Mouse (Mus musculus) kidney, adult 9 months (tissue): ENCODE measurements at regions not wholly inside any gene's neighbourhood (a gene's known extent, or its start where the extent isn't known, plus 50 kb on each side); places are given as distances from the start of the nearest gene placed in this dataset.

Experiments
- DNase-seq: peaks from one replicate; pipeline ENCODE4 v3.0.0; 2022

DNA sequence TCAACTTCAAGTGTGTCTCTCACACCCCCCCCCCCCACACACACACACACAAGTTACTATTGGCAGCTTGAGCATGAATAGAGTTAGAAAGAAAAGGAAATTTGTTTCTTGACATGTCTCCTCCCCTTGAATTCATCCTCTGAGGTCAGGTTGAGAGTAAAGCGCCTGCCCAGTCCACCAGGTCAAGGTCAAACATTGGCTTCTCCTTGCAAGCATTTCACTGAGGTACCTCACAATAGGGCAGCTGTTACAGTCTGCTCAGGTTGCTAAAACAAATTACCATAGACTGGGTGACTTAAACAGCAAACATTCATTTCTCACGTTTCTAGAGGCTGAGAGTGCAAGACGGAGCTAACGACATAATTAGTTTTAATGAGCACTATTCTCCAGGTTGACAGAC lies 344.2 kb downstream of the Galc start:
- no peak for DNase-seq

DNA sequence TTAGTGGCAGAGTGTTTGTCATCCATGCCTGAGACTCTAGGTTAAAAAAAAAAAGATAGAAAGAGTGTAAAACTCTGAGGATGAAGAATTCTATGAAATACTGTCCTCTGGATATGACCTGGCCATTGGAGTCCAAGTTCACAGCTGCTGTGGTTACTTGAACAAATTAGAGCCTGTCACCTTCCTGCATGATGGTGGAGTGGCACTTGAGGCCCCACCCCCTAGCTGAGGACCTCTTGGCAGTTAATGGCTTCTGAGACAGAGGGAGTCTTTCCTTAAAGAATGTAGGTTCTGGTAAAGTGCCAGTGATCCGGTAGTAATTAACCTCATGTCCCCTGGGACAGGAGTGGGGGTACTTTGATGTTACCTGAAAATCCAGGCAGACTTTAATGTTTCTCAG lies 346.5 kb downstream of the Galc start:
- DNase-seq: no peak

DNA sequence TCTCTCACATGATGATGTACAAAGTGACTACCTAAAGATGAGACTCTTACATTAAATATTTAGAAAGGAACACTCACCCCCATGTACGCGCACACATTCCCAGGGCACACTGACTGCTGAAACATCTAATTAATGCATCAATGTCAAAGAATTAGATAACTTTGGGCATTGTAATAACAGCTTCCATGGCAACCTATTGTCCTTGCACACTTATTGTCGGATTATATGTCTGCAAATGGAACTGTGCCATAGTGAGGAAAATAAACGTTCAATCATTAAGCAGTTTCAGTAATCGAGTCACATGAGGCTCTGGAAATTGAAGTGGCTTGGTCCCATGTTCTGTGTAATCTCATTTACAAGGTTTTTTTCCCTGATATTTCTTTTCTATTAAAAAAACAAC lies 360.0 kb downstream of the Galc start:
- DNase-seq: no peak

DNA sequence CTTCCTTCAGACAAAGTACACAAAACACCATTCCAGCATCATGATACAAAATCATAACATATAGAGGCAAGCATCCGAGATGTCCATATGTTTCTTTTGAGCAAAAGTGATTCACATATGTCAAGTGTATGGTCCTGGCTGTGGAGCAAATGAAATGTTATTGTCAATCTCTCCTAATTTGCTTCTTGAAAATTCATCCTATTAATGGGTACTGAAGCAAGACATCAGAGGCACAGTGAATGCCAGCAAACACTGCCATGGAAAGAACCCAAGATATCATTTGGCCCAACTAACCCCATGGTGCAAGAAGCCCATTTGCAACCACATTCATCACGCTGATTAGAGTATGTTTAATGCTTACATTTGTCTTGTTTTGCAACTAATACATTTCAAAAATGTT lies 361.1 kb downstream of the Galc start:
- DNase-seq: no peak

DNA sequence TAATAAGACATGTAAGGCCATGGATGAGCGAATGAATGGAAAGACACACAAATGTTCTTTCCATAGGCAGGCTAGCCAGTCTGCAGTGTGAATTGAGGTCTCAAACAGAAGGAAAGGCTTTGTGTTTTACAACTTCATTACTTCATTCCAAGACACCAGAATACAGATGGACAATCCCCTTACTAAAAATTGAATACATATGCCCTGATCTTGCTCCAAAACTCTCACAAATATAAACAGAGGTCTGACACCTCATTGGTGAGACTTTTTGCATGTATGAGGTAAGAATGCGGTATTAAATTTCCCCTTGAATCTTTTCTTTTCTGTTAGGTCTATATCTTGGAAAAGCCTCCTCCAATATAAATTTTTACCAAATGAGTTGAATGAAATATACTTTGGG lies 363.3 kb downstream of the Galc start:
- DNase-seq: no peak

DNA sequence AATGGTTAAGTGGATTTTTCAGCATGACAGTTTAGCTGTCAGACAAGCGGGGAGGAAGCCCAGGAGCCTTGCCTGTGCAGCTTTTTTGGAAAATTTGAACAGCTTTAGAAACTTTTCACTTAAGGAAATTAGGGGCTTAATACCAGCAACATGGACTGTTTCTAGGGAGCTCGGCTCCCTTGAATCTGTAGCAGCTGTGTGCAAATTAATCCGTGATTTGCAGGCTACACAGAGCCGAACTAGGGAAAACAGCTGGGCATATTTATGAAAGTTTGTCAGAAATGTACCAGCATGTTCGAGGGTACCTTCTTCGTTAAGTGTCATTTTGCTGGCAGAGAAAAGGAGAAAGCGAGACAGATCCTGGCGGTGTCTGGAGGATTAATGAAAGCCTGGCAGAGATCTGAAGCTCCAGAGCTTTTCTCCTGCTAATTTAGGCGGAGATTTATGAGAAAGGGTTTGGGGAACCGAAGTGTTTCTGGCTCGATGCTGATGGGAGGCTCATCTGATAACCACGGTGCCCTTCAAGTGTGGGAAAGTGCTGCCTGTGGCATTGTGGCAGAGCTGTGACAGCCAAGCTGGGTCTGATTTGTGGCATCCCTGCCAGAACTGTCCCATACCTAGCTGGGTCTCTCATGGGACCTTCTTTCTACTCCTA lies 370.3 kb downstream of the Galc start:
- DNase-seq: no peak

DNA sequence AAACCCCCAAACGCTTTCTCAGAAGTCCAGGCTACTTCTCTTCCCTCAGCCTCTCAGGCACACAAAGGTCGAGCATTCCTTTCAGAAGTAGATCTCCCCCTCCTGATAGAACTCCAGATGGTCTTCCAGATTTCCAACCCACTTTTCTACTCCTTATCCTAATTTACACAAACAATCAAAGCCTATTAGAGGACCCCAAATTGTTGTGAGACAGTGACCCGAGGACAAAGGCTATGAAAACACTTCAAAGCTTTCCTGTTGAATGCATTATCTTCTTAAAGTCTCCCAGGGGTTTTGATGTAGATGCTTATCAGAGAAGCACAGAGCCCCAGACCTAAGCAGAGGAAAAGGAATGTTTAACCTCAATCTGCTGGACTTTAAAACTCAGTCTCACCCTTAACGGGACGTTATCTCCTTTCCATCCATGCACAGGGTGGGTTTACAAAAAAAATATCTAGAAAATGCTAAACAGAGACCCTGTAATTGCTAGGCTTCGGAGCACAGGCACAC lies 370.9 kb downstream of the Galc start:
- no peak for DNase-seq

DNA sequence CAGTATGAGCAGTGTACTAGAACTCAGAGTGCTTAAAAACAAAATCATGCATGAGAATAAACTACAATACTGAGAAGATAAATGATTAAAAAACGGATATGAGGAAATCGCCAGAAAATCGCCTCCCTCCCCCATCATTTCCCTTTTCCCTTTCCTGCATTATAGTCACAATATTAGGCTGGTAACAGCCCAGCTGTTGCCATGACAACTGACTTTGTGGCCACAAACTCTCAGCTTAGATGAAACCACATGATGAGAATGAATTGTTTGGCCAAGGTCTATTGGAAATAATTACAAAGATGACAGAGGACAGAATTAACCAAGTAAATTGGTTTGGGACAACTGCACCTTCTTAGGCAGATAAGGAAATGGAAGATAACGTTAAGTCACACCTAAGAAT lies 376.8 kb downstream of the Galc start:
- DNase-seq: no peak

DNA sequence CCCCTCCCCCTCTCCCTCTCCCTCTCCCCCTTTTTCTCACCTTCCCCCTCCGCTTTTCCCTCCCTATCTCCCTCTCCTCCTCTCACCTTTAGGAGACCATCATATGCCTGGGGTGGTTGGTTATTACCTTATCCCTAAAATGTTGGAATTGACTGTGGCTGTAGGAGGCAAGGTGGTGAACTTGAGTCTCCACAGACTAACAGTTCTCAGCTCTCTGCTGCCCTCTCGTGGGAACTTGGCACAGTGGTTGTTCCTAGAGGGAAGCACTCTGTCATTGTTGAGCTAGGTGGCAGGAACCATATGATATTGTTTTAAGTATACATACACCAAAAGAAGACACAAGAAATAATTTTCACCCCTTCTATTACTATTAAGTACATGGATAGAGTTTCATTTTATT lies 386.9 kb downstream of the Galc start:
- DNase-seq: peak; percentile 54

DNA sequence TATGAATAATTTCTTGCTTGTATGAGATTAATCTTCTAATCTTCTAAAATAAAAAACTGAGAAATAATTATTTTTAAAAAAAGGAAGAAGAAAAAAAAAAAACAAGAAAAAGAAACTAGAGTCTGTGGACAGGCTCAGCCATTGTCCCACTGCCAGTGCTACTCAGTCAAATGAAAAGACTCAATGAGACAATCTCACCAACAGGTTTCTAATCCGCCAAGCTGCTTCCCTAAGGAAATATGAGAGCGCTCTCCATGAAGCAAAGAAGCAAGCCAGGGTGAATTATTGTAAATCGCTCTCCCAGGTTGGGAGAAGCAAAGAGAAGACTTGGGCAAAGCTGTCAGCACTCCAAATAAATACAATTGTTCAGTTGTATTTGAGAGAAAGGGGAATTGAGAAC lies 396.3 kb downstream of the Galc start:
- DNase-seq: no peak

DNA sequence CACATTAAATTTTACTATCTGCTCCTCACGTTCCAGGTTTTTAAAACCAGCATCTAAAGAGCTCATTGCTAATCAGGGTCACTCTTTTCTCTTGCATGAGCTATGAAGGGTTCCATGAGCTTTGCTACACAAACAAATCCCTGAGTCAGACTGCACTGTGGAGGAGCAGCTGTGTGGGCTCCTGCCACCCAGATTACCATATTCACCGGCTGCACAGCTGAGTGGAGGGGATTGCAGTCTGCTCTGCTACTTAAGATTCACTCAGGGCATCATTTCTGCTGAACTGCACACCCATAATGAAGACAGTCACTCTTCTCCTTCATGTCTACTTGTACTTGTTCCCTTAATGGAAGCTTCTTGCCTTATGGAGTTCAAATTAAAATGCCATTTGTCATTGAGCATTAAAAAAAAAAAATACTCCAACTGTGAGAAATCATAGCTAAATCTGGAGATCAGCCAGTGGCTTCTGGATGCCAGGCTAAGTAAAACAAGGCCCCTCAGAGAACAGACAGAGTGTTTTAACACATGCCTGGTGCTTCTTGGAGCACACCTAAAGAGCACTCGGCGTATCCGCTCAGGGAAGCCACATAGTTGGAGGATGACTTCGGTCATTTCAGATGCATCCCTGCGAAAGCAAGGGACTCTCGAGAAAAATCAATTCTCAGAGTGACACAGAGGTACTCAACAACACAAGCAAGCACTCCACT lies 422.9 kb downstream of the Galc start:
- DNase-seq: no peak

DNA sequence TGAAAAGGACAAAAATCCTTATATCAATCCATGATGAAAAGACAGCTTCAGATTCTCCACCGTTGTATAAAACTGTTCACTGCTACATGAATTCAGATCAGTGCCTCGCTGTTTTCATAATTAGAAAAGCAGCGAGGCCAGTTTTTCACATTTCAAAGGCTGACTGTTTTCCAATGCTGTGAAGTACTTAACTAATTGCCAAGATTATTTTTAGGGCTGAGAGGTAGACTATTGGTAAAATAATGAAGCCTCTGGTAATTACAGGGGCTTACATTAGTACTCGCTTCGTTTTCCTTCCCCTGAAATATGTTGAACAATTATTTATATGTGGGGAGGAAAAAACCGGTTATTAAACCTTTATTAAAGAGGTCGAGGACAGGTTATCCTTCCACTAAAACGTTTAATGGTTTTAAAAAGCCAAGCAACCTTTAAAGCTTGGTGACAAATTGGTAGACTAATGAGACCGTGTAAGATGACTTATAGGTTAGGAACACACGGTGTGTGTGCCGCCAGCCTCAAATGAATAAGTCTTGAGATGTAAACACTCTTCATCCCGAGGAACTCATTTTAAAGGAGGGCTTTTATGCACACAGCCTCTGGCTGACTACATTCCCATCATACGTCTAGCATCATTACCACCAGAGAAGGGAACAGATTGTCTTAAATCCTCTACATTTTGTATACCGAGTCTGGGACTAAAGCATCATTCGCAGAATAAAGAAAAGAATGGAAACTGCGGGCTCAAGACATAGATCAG lies 465.7 kb downstream of the Galc start:
- DNase-seq: no peak

DNA sequence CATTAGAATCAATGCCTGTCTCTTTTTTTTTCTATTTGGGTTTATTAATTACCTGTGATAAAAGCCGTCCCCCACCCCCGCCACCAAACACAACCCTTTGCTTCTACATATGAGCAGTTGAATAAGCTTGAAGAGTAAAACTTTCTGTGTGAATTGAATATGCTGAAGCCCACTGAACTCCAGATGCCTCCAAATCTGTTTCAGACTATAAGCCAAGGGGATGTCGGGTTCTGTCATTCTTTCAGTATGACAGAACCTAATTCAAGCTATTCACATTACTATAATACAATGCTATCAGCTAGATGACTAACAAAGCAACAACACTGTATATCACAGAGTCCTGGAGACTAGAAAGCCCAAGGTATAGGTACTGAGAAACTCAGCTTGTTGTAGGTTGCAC lies 475.8 kb downstream of the Galc start:
- no peak for DNase-seq

DNA sequence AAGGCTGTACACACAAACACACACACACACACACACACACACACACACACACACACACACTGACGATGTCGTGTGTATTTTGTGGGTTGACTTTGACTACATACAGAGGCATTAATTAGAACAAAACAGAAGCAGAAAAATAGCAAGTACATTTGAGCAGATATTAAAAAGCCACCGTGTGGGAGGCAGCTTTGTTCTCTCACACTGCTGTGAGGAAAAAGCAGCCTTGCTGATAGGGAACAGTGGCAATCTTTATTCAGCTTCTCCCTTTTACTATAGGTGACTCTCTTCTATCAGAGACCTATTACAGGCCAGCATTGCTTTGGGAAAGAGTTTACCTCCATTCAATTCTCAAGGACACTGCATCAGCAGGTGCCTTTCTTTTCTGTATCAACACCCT lies 500.1 kb downstream of the Galc start:
- DNase-seq: no peak

DNA sequence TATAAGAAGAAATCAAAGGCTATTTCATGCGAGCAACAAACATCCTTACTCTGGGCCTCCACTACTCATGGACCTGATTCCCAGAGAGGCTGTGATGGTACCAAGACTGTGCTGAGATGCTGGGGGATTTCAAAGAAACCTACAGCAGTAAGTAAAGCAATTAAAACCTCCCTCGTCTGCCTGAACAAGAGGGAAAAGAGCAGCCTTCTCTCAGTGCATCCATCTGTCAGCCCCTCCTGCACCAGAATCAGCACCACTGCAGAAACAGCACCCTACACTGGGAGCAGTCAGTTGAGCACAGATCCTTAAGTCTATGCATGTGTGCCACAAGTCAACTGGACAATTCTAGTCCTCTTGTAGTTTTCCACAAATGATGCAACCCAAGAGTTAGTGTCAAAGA lies 500.6 kb downstream of the Galc start:
- no peak for DNase-seq

DNA sequence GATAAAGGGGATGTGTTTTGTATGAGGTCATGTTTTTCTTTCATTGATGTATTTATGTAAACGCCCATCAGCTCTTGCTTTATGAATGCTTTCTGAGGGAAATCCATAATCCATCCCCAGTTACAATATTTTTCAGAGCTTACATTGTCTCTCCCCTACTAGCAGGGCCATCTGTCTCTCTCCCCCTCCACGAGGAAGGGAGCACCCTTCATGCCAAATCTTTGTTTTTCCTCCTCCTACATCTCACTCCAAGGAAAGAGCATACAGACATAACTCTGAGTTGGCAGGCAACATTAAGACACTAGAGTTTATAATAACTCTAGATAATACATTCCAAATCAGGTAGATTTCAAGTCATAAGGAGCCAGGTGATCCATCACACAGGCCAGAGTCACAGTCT lies 509.1 kb downstream of the Galc start:
- no peak for DNase-seq

DNA sequence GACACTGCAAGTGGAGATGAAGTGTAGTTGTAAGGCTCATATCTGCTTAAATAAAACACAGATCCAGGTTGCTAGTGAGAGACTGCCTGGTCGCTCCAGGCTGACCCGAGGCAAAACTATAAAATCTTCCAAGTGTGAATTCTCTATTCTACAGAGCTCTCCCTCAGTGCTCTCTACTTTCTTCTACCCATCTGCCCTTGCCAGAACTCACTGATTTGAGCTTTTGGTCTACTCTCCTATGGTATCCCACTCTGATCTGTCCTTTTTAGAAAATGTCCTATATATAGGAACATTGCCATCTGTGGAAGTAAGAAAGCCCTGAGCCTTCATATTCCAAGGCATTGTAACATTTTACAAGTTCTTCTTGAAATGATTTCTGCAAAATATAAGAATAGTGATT lies 518.3 kb downstream of the Galc start:
- DNase-seq: no peak

DNA sequence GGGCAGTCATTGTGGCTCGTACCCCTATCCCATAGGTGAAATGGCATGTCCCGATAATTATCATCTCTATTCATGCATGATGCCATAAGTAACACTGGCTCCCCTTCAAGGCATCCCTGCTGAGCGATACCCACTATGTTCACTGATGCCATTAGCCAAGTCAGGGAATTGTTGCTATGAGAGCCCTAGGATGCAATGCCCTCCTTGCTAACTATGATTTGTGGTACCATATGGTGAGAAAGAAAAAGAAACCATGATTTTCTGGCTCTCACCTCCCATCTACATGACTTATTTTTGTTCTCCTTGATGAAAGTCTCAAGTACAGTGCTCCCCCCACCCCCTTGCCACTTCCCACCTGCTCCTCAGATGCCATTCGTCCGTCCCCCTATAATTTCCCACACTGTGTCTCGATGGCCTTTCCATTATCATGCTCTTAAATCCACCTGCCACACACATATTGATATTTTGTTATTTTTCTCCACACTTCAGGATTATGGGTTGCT lies 527.1 kb downstream of the Galc start:
- no peak for DNase-seq

DNA sequence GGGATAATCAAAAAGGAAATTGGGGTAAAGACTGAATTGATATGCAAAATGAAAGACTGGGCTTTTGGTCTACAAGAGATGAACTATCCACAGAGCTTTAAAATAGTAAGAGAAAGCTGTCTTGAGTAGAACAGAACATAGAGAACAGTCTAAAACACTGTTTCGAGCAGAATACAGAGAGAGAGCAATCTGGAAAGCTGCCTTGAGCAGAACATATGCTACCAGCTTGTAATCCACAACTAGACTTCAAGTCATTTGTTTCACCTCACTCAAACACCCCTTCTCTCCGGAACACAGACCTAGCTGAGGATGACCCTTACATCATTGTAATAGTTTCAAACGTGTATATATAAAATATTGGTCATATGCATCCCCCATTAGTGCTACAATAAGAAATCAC lies 538.7 kb downstream of the Galc start:
- DNase-seq: no peak

DNA sequence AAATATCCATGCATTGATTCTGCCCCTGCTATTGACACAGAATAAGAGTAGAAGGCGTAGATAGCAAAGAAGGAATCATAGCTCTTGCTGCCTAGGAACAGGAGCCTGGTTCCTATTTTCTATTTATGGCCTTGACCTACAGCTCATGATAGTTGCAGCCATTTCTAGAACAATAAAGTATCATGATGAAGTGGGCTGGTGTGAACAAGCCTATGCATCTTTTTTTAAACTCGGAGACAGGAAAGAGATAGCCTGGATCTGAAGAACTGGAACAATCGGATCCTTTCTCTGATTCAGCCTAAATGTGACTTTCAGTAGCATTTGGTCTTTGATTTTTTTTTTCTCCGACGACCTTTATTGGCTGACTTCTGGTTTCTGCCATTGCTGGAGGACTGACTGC lies 541.4 kb downstream of the Galc start:
- DNase-seq: no peak
